Mouse (Mus musculus) kidney, postnatal 14 days (tissue): ENCODE data around the gene Tmem181a.
"Not testable (repeated sequence)": the region's sequence is repeated elsewhere in the genome, so short reads cannot be mapped to it uniquely, and the experiment has no call there.

Source experiments
- DNase-seq: peaks from one replicate; pipeline ENCODE4 v3.0.0; 2022; ENCODE audit warnings: mixed read lengths

Gene Tmem181a

DNA sequence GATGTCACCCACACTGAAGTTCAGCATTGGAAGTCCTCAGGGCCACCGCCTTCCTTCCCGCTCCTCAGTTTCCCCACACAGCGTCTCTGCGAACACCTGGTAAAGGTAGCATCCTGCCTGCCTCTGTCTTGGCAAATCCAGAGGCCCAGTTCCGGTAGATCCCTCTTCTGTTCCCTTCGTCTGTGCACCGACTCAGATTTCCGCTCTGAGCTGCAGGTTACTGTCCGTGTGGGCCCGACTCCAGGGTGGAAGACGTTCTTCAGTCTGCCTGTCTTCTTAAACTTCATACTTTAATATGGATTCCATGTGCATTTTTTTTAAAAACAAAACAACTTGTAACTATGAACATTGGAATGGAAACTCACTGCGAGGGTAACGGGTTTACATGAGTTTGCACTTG lies 49.8 kb downstream of the Tmem181a start:
- DNase-seq: not testable (repeated sequence)

GRCm38 (mm10) chr17:6311716-6312115 lies 55.1 kb downstream of the Tmem181a start:
- DNase-seq: not testable (repeated sequence)

DNA sequence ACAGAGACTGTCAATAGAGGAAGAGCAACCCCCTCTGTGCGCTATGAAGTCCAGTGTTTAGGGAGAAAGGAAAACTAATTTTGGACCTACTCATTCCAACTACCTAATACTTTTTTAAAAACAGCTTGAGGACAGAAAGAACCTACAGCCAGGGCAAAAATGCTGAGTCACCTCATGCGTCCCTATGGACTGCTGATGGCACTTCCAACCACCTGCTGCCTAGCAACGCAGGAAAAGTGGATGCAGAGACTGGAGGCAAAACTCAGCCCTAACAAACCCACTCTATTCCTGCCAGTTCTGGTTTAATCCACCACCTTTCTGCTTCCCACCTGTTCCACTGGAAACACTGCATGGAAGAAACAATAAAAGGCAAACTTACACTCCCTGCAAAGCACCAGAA lies 56.1 kb downstream of the Tmem181a start:
- DNase-seq: not testable (repeated sequence)

DNA sequence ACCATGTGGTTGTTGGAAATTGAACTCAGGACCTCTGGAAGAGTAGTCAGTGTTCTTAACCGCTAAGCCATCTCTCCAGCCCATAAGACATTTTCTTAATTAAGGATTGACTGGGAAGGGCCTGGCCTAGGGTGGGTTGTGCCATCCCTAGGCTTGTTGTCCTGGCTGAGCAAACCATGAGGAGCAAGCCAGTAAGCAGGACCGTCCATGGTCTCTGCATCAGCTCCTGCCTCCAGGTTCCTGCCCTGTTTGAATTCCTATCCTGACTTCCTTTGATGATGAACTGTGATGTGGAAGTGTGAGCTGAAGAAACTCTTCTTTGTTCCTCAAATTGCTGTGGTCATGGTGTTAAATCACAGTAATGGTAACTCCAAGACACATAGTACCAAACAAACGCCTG lies 57.8 kb downstream of the Tmem181a start:
- DNase-seq: not testable (repeated sequence)

GRCm38 (mm10) chr17:6315706-6316105 lies 59.0 kb downstream of the Tmem181a start:
- not testable (repeated sequence) for DNase-seq

- peak; percentile 67 for DNase-seq
Observed at GRCm38 (mm10) chr17:6316379-6317126, 59.9 kb downstream of the Tmem181a start.

GRCm38 (mm10) chr17:6317339-6317985 lies 60.8 kb downstream of the Tmem181a start, which contains the start of gene Dynlt1a:
Gene Dynlt1a (minus strand): TSS chr17:6317500.
- DNase-seq: peak; percentile 99

GRCm38 (mm10) chr17:6321081-6321777 lies 64.6 kb downstream of the Tmem181a start:
- not testable (repeated sequence) for DNase-seq

GRCm38 (mm10) chr17:6321778-6322101 lies 65.1 kb downstream of the Tmem181a start:
- not testable (repeated sequence) for DNase-seq

DNA sequence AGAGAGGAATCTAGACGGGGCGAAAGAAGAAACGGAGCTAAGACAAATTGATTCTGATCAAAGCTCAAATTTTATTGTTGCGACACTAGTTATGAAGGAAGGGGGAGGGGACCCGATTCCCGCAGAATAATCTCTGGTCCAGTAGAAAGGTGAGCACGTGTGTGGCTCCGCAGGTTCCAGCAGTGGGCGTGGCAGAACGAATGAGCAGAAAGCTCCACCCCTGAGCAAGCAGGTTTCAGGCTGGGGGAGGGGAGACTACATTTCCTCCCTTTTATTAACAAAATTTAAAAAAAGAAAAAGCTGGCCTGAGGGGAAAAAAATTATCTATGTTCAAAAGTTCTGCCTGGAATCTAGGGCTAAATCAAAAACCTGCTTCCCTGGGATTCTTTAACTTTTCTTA lies 68.4 kb downstream of the Tmem181a start:
- DNase-seq: not testable (repeated sequence)

DNA sequence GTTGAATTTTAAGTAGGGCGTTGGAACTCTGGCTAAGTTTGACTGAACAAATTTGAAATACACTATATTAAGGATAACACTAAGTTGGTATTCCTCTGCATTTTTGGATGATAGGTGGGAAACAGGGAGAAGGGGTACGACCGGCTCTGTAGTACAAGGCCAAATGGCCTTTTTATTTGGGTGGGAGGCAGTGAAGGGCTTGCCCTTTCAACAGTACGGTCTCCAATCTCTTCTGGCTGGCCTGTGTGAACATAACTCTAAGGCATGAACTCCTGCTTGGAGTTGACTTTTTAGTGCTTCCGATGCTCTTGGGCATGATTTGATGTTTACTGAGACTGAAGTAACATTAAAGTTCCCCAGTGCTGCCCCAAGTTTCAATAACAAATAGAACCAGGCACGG lies 68.9 kb downstream of the Tmem181a start:
- not testable (repeated sequence) for DNase-seq

GRCm38 (mm10) chr17:6327554-6327953 lies 70.9 kb downstream of the Tmem181a start:
- not testable (repeated sequence) for DNase-seq

DNA sequence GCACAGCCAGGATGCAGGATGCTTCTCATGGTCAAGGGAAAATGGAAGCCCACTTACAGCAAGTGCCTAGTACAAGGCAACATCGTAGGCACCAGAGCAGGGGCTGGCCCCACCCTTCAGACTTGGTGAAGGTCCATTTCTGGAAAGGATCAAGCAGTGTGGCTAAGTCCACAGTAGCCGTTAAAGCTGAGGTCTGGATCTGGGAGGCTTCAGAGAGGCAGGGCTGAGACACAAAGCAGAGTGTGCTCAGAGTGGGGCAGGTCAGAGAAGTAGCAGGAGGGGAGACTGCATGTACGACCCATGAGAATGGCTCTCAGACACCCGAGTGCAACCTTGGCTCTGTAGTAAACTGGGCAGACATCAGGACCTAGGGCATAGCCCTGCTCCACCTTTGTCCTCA lies 72.3 kb downstream of the Tmem181a start:
- DNase-seq: not testable (repeated sequence)

GRCm38 (mm10) chr17:6342606-6343294 lies 86.1 kb downstream of the Tmem181a start:
- not testable (repeated sequence) for DNase-seq

DNA sequence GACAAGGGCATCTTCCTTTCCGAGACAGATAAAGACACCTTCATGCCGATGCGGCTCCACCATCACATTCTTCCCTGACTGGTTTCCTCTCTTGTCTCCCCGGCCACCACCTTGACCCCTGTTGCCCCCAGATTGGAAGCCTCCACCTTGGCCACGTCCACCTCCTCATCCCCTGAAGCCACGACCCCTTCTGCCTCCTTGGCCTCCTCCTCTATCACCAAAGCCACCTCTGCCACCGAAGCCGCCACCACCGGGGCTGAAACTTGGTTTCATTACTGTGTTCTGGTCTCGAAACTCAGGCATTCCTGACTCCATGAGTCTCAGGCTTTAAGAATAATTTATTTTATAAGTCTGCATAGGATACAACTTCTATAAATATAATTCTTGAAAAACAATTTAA lies 98.6 kb downstream of the Tmem181a start:
- DNase-seq: peak; percentile 5
